Mouse (Mus musculus) CH12F3 (cell line): ENCODE results near the gene Vmn1r15.

Source experiments
- in situ Hi-C: fragments of 300-500 bp; cut with MboI; formaldehyde crosslinking; loops from 2 replicates; pipeline ENCODE4 v1.14.3; 2020; ENCODE audit warnings: low sequenced_read_pairs

Vmn1r15 gene

GRCm38 (mm10) chr6:57257652-57258051 lies at the start of gene Vmn1r15:
Vmn1r15 (plus strand) TSS chr6:57257952.
- in situ Hi-C loops: no loop called here

GRCm38 (mm10) chr6:57231386-57231785 lies 26.4 kb upstream of the Vmn1r15 start, which contains the start of gene Vmn1r14:
Vmn1r14 (plus strand) TSS chr6:57231686.
- in situ Hi-C loops: loop anchor here (25.0 kb wide), 1 partner anchor 331 kb away; no protein-coding TSS in a partner anchor

GRCm38 (mm10) chr6:57260990-57261389 lies 3.2 kb downstream of the Vmn1r15 start:
- in situ Hi-C loops: no loop called here

GRCm38 (mm10) chr6:57271881-57272280 lies 14.1 kb downstream of the Vmn1r15 start:
- in situ Hi-C loops: no loop called here

GRCm38 (mm10) chr6:57272517-57272916 lies 14.8 kb downstream of the Vmn1r15 start:
- in situ Hi-C loops: no loop called here

GRCm38 (mm10) chr6:57278952-57279351 lies 21.2 kb downstream of the Vmn1r15 start:
- in situ Hi-C loops: no loop called here
